Mouse (Mus musculus) megakaryocyte-erythroid progenitor cell, adult 5 weeks (primary cell): ENCODE data around the gene Pcbp3. TPM values are rescaled to one million over a fixed set of nuclear protein-coding genes. Genes with fewer than 3 reads are reported as not detected.

ENCODE experiments used
- polyA plus RNA-seq: library from polyadenylated mRNA; stranded (reverse); fragments of >175 nt; gene quantifications from 2 replicates; pipeline ENCODE4 v1.2.3, GENCODE M21; 2012

Pcbp3 gene
- polyA plus RNA-seq, result 11.5 and 15.6 TPM in 2 replicates

DNA sequence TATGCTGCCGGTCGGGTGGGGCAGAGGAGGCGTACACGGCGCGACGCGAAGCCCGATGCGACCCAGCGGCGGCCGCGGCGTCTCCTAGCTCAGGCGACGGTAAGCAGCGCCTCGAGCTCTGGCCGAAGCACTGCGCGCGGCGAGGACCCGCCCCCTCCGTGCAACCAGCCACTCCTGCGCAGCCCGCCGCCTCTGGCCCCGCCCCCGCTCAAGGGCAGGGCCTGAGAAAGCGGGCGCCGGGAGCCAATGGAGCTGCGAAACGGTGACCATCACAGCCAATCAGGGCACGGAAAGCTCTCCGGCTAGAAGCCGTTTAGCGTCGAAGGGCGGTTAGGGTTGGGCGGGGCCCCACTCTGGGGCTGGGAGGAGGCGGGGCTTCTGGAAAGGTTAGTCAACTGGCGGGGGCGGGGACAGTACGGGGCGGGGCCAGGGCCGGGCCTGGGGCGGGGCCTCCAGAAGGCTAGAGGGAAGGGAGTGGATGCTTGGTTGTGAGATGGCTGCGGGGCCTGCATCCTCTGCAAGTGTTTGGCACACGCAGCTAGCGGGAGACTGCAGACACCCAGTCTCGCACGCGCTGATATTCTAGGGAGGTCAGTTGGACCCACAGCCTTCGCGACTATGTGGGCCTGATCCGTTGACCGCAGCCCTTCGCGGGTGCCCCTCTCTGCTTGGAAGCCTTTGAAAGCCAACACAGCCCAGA is at the start of gene Pcbp3:
Gene Pcbp3, minus strand, starts transcription at position 98 of the 700 bp plus-strand sequence.

DNA sequence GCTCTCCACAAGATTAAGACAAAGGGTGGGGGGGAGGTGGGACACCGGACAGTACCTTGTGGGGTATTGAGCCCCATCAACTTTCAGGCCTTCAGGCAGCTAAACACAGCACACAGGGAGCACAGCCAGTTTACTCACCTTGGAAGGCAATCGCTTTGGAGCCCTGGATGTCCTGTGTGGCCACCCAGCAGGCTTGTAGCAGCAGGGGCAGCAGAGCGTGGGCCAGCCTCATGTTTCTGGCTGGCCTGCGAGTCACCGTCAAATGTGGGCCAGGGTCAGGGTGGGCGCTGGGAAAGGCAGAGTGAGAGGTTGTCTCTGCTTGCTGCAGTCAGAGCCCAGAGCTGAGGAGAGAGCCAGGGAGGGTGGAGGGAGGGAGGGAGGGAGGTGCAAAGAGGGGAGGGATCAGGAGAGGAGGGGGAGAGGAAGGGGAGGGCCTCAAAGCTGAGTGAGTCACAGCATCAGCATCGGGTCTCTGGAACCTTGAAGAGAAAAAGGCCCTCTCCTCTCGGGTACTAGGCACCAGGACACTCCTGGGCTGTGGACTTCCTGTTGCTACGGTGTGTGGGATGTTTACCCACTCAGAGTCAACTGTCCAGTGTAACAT is 235.9 kb downstream of the Pcbp3 start, which contains the start of gene Col6a1:
Gene Col6a1, minus strand, starts transcription at position 487 of the 604 bp plus-strand sequence.

Other genes with a start within 250 kb of the Pcbp3 start
- 0.05 TPM in 1 of 2 replicates, not detected in the other for gene Col6a1, start 235.7 kb downstream of the Pcbp3 start, polyA plus RNA-seq
- gene Slc19a1, start 70.4 kb upstream of the Pcbp3 start, polyA plus RNA-seq, result 54.0 and 58.7 TPM in 2 replicates
- 1.6 and 2.9 TPM in 2 replicates for gene Col18a1, start 204.7 kb upstream of the Pcbp3 start, polyA plus RNA-seq